Mouse (Mus musculus) heart, adult 8-10 months (tissue): Measurements from ENCODE around the gene Acot5. TPM values are rescaled to one million over a fixed set of nuclear protein-coding genes. Genes with fewer than 3 reads are reported as not detected.
"Not testable (repeated sequence)": the region's sequence is repeated elsewhere in the genome, so short reads cannot be mapped to it uniquely, and the experiment has no call there.

Experiments used
- DNase-seq: peaks from one replicate; pipeline ENCODE4 v3.0.0; 2022; ENCODE audit warnings: low spot score
- total RNA-seq, 4 experiments: library from RNA; stranded (reverse); gene quantifications; 2 replicates each; pipeline ENCODE4 v1.2.4; 2022

Gene Acot5
- not detected for total RNA-seq

DNA sequence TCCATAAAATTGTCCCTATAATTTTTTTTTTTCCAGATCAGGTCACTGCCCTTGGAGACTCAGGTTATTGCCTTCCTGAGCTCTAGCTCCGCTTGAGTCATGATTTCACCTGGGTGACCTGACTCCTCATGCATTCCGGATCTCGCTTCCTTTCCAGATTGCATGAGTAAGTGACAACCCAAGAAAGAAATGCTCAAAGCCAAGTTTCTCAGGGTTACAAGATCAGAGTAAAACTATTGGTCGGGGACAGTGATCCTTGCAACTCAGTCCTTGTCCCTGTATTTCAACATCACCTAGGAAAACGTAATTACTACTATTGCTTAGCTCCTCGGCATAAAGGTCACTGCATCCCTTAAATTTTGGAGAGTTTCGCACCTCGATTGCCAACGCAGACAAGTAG is at the start of gene Acot5:
Gene Acot5 (plus strand): TSS at position 340 of the 400 bp plus-strand sequence.
- DNase-seq = no peak

GRCm38 (mm10) chr12:84020528-84020927 is 48.6 kb upstream of the Acot5 start:
- peak; percentile 74 for DNase-seq

DNA sequence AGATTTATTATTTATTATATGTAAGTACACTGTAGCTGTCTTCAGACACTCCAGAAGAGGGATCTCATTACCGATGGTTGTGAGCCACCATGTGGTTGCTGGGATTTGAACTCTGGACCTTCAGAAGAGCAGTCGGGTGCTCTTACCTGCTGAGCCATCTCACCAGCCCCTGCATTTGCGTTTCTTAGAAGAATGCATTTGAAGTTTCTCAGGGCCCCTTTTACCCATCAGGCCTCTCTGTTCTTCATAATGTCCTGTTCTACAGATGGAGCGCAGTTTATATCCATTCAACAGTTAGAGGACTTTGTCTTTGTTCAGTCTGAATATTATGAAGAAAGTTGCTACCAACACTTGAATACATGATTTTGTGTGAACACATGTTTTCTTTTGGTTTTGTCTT is 46.9 kb upstream of the Acot5 start:
- DNase-seq = not testable (repeated sequence)

- no peak for DNase-seq
Measured at GRCm38 (mm10) chr12:84023052-84023745, 45.9 kb upstream of the Acot5 start.

GRCm38 (mm10) chr12:84025888-84026287 is 43.2 kb upstream of the Acot5 start:
- no peak for DNase-seq

- not testable (repeated sequence) for DNase-seq
Measured at GRCm38 (mm10) chr12:84028328-84028727, 40.8 kb upstream of the Acot5 start.

GRCm38 (mm10) chr12:84029043-84029442 is 40.1 kb upstream of the Acot5 start:
- DNase-seq = not testable (repeated sequence)

- DNase-seq = peak; percentile 86
Measured at GRCm38 (mm10) chr12:84030659-84031332, 38.3 kb upstream of the Acot5 start.

GRCm38 (mm10) chr12:84032854-84033253 is 36.3 kb upstream of the Acot5 start:
- no peak for DNase-seq

- DNase-seq = not testable (repeated sequence)
Measured at GRCm38 (mm10) chr12:84033302-84033701, 35.8 kb upstream of the Acot5 start.

- no peak for DNase-seq
Measured at GRCm38 (mm10) chr12:84034108-84034507, 35.0 kb upstream of the Acot5 start.

DNA sequence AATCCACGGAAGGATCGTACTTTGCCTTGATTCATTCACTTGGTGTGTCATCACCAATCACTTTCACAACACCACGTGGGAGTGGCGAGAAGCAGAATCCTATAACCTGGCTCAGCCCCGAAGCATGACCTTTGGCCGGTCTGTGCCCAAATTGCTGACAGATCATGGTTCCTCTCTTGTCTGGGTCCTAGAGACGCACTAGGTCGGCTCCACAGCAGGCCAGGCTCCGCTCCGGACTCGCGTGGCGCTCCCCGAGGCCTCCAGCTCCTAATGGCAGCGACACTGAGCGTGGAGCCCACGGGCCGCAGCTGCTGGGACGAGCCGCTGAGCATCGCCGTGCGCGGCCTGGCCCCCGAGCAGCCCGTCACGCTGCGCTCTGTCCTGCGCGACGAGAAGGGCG is 30.9 kb upstream of the Acot5 start, which contains the start of gene Acot4:
Gene Acot4 (plus strand): TSS at position 139 of the 400 bp plus-strand sequence.
- not testable (repeated sequence) for DNase-seq

DNA sequence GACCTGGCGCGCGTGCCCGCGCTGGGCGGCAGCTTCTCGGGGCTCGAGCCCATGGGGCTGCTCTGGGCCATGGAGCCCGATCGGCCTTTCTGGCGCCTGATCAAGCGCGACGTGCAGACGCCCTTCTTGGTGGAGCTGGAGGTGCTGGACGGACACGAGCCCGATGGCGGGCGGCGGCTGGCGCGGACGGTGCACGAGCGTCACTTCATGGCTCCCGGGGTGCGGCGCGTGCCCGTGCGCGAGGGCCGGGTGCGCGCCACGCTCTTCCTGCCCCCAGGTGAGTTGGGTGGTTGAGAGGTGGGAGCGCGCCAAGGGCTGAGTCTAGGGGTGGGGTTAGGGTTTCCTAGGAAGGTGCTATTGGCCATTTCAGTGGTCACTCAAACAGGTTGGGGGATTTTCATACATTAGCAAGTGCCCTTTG is 30.4 kb upstream of the Acot5 start, which contains the start of gene Gm49366:
Gene Gm49366 (plus strand): TSS at position 245 of the 421 bp plus-strand sequence.
- DNase-seq = not testable (repeated sequence)

DNA sequence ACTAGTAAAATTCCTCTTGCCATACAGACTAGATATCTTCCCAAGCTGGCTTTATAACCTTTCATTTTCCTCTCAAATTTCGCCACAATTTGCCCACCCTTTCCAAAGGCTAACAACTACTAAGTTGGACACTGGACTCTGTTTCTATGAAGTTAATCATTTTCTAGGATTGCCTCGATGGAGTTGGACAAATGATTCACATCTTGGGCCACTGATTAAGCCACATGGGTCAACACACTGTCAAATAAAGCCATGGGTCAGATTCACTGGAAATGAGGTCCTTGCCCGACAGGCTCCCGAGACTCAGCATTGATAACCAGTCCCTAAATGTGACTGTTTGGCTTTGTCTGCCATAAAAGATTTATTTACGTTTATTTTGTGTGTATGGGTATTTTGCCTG is 26.9 kb upstream of the Acot5 start:
- no peak for DNase-seq

GRCm38 (mm10) chr12:84044045-84044444 is 25.1 kb upstream of the Acot5 start:
- DNase-seq = no peak

GRCm38 (mm10) chr12:84046906-84047305 is 22.2 kb upstream of the Acot5 start:
- DNase-seq = no peak

DNA sequence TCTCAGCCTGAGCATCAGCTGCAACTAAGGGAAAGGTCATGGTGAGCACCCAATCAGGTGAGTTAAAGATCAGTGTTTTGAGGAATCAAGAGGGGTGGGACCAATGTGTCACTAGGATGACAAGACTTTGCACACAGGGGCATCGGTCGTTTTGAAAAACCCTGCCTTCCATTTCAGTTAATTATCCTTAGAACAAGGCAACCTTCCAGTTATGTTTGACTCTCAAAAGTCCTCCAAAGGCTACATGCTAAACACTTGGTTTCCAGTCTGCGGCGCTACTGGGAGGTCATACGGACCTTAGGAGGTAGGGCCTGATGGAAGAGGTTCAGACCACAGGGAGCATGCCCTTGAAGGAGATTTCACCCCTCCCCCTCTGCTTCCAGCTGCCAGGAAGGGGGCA is 18.4 kb upstream of the Acot5 start:
- DNase-seq = not testable (repeated sequence)

GRCm38 (mm10) chr12:84051937-84052474 is 17.1 kb upstream of the Acot5 start, which contains the start of gene Acot3:
TSS of gene Acot3 (plus strand) at chr12:84052144.
- no peak for DNase-seq

DNA sequence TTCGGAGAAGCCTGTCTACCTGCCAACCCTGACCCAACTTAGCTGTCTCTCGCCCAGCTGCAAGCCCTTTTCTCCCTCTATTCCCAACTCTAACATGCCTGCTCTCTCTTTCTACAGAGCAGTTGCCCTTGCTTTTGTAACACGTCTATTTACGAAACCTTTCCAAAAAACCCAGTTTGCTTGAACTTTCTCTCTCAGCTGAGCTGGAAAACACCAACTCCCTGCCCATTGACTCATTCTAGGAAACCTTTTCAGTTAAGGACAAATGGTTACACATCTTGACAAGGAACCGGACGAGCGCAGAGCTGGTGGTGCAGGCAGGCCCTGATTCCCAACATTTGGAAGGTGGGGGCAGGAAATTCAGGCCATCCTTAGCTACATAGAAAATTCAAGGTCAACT is 16.5 kb upstream of the Acot5 start:
- no peak for DNase-seq

DNA sequence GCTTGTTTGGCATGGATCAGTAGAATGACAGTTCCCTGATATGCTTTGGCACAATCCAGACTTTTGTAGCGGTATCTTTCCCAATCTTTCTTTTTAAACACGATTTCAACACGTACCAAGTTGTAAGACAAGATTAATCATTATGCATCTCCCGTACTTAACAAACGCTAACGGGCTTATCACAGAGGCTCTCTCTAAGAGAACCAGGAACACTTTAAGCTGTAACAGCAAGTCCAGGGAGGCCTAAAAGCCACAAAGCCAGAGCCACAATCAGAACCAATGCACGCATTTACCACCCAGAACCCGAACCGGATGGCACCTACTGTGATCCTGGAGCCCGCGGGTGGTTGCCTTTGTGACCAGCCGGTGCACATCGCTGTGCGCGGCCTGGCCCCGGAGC is 16.0 kb upstream of the Acot5 start:
- no peak for DNase-seq

DNA sequence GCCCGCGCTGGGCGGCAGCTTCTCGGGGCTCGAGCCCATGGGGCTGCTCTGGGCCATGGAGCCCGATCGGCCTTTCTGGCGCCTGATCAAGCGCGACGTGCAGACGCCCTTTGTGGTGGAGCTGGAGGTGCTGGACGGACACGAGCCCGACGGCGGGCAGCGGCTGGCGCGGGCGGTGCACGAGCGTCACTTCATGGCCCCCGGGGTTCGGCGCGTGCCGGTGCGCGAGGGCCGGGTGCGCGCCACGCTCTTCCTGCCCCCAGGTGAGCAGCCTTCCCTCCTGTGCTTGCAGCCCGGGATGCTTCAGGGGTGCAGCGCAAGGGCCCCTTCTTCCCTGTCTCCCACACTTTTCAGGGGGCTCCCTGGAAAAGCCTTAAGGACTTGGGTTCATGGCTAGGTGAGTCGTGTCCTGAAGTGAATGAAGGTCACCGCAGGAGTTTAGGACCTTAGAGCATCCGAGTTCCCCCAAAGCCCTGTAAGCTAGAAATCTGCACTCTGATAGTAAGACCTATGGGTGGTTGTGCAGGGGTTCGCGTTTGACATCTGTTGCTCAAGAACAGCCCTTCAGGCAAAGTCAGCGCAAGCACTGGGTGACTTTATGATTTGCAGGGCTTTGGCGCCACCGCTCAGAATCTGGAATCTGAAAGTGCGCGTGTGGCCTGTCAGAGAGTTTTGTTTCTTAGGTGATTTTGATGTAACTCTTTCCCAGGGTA is 15.3 kb upstream of the Acot5 start:
- no peak for DNase-seq

DNA sequence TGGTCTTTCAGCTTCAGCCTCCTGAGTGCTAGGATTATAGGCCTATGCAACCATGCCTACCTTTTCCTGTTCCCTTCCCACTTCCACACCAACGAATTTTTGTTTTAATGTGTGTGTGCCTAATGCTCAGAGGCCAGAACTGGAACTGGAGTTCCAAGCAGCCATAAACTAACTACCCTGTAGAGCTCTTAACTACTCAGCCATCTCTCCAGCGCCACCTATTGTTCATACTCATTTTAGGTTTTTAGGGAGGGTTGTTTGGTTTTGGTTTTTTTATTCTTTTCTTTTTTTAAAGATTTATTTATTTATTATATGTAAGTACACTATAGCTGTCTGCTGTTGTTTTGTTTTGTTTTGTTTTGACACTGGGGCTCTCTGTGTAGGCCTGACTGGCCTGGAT is 8.2 kb upstream of the Acot5 start:
- DNase-seq = peak; percentile 8
